Mouse (Mus musculus): Measurements from ENCODE around the gene Iglon5. TPM values are rescaled to one million over a fixed set of nuclear protein-coding genes. Genes with fewer than 3 reads are reported as not detected.

Gene Iglon5
- polyA plus RNA-seq, 1 experiment from 2014 or later: 0.38 TPM

DNA sequence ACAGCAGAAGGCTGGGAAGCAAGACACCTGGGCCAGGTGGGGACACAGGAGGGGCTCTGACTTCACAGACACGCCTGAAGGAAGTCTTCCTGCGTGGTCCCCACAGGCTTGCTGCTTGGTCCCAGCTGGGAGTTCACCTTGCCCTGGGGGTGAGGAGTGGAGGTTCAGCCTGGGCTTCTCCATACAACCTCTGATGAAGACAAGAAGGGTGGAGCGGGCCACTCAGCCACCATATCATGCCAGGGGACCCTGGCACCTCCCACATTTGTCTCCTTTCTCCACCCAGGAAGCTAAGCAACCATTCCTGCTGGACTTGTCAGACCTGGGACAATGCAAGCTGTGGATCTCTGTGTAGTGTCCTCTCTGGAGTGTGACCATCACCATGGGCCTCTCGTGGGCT lies 27.0 kb downstream of the Iglon5 start, which contains the start of gene Vsig10l:
Gene Vsig10l (plus strand): TSS at position 301 of the 400 bp plus-strand sequence.
- Histone ChIP-seq H3K27ac (no peak within 1 kb of the TSS), H3K4me2 (replicated peaks) (no peak within 1 kb of the TSS), H3K9me3 (no peaks in the 10 kb centered on the region), H3K4me3 (replicated peaks) (no peak within 1 kb of the TSS), H3K36me3 (no peaks in the 10 kb centered on the region), H3K27me3 (replicated peaks) (no peaks in the 10 kb centered on the region), H3K4me1 (replicated peaks) (peaks cover 10% of the 10 kb centered on the region; the same call in 1 of the 2 replicates), H3K9ac (no peak within 1 kb of the TSS)
- no peak for ATAC-seq
- WGBS: 73% methylated on average over 4 of the region's 4 CpGs

DNA sequence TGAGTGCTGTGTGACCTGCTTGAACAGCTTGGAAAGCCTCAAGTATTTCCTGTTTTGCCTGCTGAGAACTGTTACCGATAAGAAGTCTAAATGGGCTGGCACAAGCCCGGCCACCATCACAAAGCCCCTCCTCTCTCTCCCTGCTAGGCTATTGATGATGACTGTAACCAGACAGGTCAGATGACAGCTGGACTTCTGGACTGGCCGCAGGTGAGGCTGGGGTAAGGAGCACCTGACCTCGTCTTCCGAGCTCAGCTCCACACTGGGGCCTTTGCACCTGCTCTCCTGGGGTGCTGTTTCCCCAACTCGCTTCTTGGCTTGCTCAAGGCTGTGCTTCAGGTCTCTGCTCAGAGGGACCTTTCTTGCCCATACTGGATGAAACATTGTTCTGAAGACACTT lies 35.5 kb downstream of the Iglon5 start:
- Histone ChIP-seq H3K9me3 (no peaks in the 10 kb centered on the region), H3K4me3 (replicated peaks) (no peak overlapping the region), H3K4me2 (replicated peaks) (no peak overlapping the region), H3K27ac (no peak overlapping the region), H3K27me3 (replicated peaks) (no peaks in the 10 kb centered on the region), H3K9ac (no peak overlapping the region), H3K36me3 (peaks cover 27% of the 10 kb centered on the region), H3K4me1 (replicated peaks) (no peaks in the 10 kb centered on the region)
- ATAC-seq: no peak
- 88% methylated on average over 6 of the region's 6 CpGs for WGBS

DNA sequence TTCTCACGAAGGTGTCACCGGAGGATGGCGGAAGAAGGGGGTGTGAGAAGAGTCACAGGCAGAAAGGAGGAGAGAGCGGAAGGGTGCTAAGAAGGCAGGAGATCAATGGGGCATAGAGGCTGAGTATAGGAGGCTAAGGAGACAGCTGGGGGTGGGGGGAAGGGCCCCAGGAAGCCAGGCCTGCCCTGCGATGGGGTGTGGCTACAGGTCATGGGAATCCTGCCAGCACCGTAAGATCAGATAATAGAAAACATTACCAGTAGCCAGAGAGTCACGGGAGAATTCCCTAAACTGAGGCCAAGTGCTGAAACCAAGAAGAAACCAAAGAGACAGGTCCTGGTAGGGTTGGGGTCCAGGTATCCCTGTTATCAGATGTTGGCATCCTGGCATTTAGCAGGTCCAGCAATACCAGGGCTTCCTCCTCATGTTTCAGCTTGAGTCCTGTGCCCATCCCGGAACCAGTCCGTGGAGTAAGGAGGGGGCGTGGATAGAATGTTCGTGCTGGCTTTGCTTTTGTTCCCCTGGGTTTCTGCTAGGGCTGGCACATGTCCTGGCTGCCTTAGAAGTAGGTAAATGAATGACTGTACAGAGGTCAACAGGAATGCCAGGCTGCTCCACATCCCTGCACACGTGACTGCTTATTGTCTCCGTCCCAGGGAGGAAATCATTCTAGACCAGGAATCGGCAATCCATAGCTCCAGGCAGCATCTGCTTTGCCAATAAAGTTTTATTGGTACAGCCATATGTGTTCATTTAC lies 36.1 kb downstream of the Iglon5 start:
- Histone ChIP-seq H3K36me3 (peaks cover 27% of the 10 kb centered on the region), H3K4me3 (replicated peaks) (no peak overlapping the region), H3K9ac (no peak overlapping the region), H3K27me3 (replicated peaks) (no peaks in the 10 kb centered on the region), H3K9me3 (no peaks in the 10 kb centered on the region), H3K4me2 (replicated peaks) (no peak overlapping the region), H3K4me1 (replicated peaks) (no peaks in the 10 kb centered on the region), H3K27ac (no peak overlapping the region)
- WGBS: 84% methylated on average over 14 of the region's 14 CpGs
- no peak; the same call in 1 of the 2 replicates for ATAC-seq

DNA sequence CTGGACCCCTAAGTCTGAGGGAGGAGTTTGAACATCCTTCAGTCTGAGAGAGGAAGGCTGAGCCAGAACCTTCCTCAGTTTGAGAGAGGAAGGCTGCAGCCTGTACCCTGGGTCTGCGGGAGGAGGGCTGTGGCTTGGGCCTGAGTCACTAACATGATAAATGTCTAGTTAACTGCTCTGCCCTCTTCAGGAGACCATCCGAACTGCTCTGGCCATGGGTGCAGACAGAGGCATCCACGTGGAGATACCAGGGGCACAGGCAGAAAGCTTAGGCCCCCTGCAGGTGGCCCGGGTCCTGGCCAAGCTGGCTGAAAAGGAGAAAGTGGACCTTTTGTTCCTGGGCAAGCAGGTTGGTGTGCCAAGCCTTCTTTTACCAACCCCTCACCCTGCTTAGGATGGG lies 37.3 kb downstream of the Iglon5 start:
- H3K4me3 ChIP-seq (replicated peaks): no peak overlapping the region
- no peak for ATAC-seq
- WGBS: 45% methylated on average over 4 of the region's 4 CpGs
- H3K4me1 ChIP-seq (replicated peaks): no peaks in the 10 kb centered on the region
- no peak overlapping the region for H3K9ac ChIP-seq
- H3K27ac ChIP-seq: no peak overlapping the region
- H3K4me2 ChIP-seq (replicated peaks): no peak overlapping the region
- H3K36me3 ChIP-seq: peaks cover 27% of the 10 kb centered on the region
- no peaks in the 10 kb centered on the region for H3K27me3 ChIP-seq (replicated peaks)
- no peaks in the 10 kb centered on the region for H3K9me3 ChIP-seq

DNA sequence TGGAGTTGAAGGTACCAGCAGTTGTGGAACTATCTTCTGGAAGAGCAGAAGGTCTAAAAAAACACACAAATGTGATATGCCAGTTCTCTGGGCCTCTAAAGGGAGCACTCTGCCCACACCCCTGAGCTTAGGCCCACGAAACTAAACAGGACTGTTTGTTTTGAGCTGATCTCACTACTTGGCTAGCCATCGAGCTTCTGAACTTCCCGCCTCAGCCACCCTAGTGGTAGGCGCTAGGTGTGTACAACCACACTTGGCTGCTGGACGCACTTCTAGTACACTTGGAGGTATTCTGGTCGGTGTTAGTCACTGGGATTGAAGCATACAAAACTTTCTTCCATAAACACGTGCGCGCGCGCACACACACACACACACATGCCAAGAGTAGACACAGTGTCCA lies 38.1 kb downstream of the Iglon5 start:
- ATAC-seq: no peak
- no peaks in the 10 kb centered on the region for H3K4me1 ChIP-seq (replicated peaks)
- H3K4me2 ChIP-seq (replicated peaks): no peak overlapping the region
- H3K36me3 ChIP-seq: peaks cover 21% of the 10 kb centered on the region
- WGBS: 92% methylated on average over 11 of the region's 11 CpGs
- H3K27ac ChIP-seq: no peak overlapping the region
- no peaks in the 10 kb centered on the region for H3K9me3 ChIP-seq
- H3K27me3 ChIP-seq (replicated peaks): no peaks in the 10 kb centered on the region
- H3K9ac ChIP-seq: no peak overlapping the region
- no peak overlapping the region for H3K4me3 ChIP-seq (replicated peaks)

DNA sequence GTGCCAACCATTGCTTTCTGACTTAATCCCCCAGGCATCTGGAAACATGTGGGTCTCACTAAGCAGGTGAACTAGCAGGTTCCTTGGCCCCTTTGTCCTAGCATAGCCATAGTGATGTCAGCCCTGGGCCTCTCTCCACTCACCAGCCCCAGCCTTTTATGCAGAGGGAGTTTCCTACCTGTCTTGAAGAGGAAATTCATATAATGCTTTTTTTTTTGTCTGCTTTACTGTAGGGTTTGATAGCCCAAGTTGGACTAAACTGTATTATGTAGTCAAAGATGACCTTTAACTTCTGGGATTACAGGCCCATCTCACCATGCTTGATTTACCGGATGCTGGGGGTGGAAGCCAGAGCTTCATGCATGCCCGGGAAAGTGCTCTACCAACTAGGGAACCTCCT lies 40.1 kb downstream of the Iglon5 start:
- 96% methylated on average over 2 of the region's 2 CpGs for WGBS

DNA sequence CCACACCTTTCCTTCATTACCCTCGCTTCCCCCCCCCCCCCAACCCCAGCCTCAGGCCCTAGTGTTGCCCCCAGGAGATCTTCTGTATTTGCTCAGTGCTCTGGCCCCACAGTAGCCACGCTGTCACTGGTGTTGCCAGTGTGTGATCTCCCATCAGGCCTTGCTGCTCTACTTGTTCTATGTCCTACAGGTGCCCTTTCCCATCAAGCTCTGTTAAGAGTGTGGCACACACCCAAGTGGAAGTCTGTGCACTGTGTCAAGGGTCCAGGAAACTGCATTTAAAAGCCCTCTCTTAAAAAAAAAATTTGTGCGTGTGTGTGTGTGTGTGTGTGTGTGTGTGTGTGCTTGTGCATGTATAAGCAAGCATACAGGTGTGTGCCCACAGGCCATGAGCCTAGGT lies 41.6 kb downstream of the Iglon5 start:
- Histone ChIP-seq H3K27ac (no peak overlapping the region), H3K9me3 (no peaks in the 10 kb centered on the region), H3K27me3 (replicated peaks) (no peaks in the 10 kb centered on the region), H3K9ac (no peak overlapping the region), H3K4me1 (replicated peaks) (peaks cover 5% of the 10 kb centered on the region), H3K4me3 (replicated peaks) (no peak overlapping the region), H3K4me2 (replicated peaks) (no peak overlapping the region), H3K36me3 (peaks cover 5% of the 10 kb centered on the region)
- WGBS: 82% methylated on average over 3 of the region's 3 CpGs
- ATAC-seq: no peak

More for the DNA sequence above, 40.1 kb downstream of the Iglon5 start:
- Histone ChIP-seq H3K9me3 (no peaks in the 10 kb centered on the region), H3K27ac (no peak overlapping the region), H3K4me1 (replicated peaks) (no peaks in the 10 kb centered on the region), H3K4me3 (replicated peaks) (no peak overlapping the region), H3K4me2 (replicated peaks) (no peak overlapping the region), H3K36me3 (peaks cover 16% of the 10 kb centered on the region), H3K9ac (no peak overlapping the region), H3K27me3 (replicated peaks) (no peaks in the 10 kb centered on the region)
- ATAC-seq: no peak

DNA sequence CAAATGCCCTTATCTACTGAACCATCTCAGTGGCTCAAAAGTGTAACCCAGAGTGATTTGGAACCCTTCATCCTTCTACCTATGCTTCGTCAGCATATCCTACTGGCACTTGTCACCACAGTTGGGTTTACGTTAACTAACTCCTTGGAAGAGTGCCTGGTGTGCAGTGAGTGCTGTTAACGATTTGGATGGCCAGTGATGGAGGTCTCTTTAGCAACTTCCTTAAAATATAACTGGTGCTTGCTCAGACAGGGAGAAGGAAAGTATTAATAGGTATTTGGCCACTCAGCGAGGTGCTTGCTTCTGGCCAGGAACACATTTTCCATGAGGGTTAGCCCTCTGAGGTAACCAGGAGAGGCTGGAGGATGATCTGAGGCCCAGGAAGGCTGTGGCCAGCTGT lies 42.1 kb downstream of the Iglon5 start:
- no peaks in the 10 kb centered on the region for H3K27me3 ChIP-seq (replicated peaks)
- ATAC-seq: no peak
- H3K27ac ChIP-seq: no peak overlapping the region
- peaks cover 7% of the 10 kb centered on the region for H3K4me1 ChIP-seq (replicated peaks)
- no peak overlapping the region for H3K9ac ChIP-seq
- no peaks in the 10 kb centered on the region for H3K9me3 ChIP-seq
- H3K4me2 ChIP-seq (replicated peaks): no peak overlapping the region
- WGBS: 79% methylated on average over 4 of the region's 4 CpGs
- no peak overlapping the region for H3K4me3 ChIP-seq (replicated peaks)
- peaks cover 2% of the 10 kb centered on the region; the same call in 1 of the 2 replicates for H3K36me3 ChIP-seq

DNA sequence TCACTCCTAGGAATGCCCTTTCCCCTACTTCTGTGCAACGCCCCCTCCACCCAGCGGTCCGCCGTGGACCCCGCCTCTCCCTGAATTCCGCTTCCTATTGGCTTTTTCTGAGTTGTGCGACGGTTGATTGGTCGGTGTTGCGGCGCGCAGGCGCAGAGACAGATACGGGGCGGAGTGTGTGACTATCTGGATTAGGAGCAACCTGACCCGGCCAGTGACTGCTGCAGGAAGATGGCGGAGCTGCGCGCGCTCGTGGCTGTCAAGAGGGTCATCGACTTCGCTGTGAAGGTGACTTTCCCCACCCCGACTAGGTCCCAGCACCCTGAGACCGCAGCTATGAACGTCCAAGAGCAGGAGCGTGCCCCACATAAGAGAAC lies 46.0 kb downstream of the Iglon5 start, which contains the start of the genes Etfb and Gm45233:
Gene Etfb (plus strand): TSS at position 167 of the 377 bp plus-strand sequence.
Gene Gm45233 (plus strand): TSS at position 212 of the 377 bp plus-strand sequence.
- ATAC-seq: peak; percentile 97
- Histone ChIP-seq H3K9me3 (no peaks in the 10 kb centered on the region), H3K4me3 (replicated peaks) (peak within 1 kb of the TSS; percentile 51), H3K36me3 (no peaks in the 10 kb centered on the region; the same call in 1 of the 2 replicates), H3K9ac (peak within 1 kb of the TSS; percentile 66), H3K4me1 (replicated peaks) (peaks cover 10% of the 10 kb centered on the region), H3K27ac (peak within 1 kb of the TSS; percentile 98), H3K27me3 (replicated peaks) (no peaks in the 10 kb centered on the region), H3K4me2 (replicated peaks) (peak within 1 kb of the TSS; percentile 89)
- WGBS: 0% methylated on average over 27 of the region's 27 CpGs

DNA sequence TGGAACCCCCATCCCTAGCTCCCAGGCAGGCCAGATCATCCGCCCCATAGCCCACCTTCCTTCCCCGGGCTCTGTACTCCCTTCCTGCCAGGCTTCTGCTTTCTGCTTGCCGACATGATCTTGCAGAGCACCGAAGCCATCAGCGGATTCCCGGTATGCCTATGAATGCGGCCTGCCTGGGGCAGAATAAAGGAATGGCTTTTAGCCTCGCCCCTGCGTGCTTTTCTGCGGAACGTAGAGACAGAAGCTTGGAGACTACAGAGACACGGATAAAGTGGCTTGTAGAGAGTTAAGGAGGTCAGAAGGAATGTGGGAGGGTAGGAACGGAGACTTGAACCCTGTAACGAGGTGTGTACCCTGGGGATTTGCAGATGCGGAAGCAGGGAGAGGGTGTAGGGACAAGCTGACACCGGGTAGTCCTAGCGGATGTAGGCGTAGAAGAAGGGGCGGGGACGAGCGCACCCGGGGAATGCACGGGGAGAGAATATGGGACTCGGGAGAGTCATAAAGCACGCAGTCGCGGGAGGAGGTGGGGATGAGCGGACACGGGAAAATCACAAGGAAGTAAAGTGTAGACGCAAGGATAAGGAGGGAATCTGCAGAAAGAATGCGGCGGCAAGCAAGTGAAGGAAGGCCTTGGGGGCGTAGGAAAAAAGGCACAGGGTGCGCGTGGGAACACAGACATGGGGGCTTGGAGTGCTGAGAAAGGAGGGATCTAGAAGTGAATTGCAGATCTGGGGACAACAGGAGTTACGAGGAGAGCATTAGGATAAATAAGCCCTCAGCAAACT lies 46.6 kb downstream of the Iglon5 start:
- Histone ChIP-seq H3K4me3 (replicated peaks) (peak overlapping the region; percentile 51), H3K9me3 (no peaks in the 10 kb centered on the region), H3K27me3 (replicated peaks) (no peaks in the 10 kb centered on the region), H3K9ac (peak overlapping the region; percentile 66), H3K27ac (peak overlapping the region; percentile 98), H3K36me3 (no peaks in the 10 kb centered on the region), H3K4me1 (replicated peaks) (peaks cover 10% of the 10 kb centered on the region), H3K4me2 (replicated peaks) (peak overlapping the region; percentile 89)
- ATAC-seq: peak; percentile 94
- WGBS: under 1% methylated on average over 36 of the region's 36 CpGs

DNA sequence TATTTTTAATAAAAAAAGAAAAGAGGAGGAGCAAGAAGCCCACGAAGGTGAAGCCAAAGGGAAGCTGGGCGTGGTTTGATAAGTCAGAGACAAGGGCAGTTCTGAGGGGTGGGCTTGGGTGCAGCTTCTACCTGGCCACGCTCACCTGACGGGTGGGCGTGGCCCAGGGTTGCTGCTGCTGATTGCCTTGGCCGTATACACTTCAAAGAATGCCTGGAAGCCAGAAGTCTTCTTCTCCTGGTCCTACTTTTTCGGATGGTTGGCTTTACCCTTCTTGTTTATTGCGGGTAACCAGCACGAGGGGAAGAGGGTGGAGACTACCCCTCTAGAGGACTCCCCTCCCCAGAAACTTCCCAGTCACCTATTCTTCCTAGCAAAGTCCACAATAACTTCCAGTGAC lies 47.2 kb downstream of the Iglon5 start:
- H3K4me2 ChIP-seq (replicated peaks): peak overlapping the region; percentile 89
- H3K36me3 ChIP-seq: no peaks in the 10 kb centered on the region
- peak; percentile 9; the same call in 1 of the 2 replicates for ATAC-seq
- peak overlapping the region; percentile 98 for H3K27ac ChIP-seq
- peak overlapping the region; percentile 51 for H3K4me3 ChIP-seq (replicated peaks)
- H3K4me1 ChIP-seq (replicated peaks): peaks cover 10% of the 10 kb centered on the region
- WGBS: 11% methylated on average over 9 of the region's 9 CpGs
- H3K9ac ChIP-seq: peak overlapping the region; percentile 66
- no peaks in the 10 kb centered on the region for H3K9me3 ChIP-seq
- H3K27me3 ChIP-seq (replicated peaks): no peaks in the 10 kb centered on the region

DNA sequence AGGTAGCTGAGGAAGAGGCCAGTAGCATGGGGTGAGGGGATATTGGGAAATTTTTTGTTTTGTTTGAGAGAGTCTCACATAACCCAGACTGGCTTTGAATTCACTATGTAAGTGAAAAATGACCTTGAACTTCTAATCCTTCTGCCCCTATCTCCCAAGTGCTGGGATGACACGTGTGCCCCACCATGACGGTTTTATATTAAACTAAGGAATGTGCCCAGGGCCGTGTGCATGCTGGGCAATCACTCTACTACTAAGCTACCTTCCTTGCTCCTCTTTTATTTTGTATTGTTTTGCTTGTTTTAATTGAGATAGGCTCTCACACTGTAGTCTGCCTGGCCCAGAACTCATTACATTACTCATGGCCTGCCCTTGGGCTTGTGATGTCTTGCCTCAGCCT lies 48.8 kb downstream of the Iglon5 start:
- 70% methylated on average over 3 of the region's 3 CpGs for WGBS
- Histone ChIP-seq H3K36me3 (no peaks in the 10 kb centered on the region), H3K4me3 (replicated peaks) (no peak overlapping the region), H3K27me3 (replicated peaks) (no peaks in the 10 kb centered on the region), H3K9me3 (no peaks in the 10 kb centered on the region), H3K9ac (no peak overlapping the region), H3K4me2 (replicated peaks) (no peak overlapping the region), H3K27ac (no peak overlapping the region), H3K4me1 (replicated peaks) (peaks cover 10% of the 10 kb centered on the region)
- no peak for ATAC-seq

Data from intestine, embryonic 15.5 days (tissue).